Comparison of ENCODE assay signal across 16 mouse cellular contexts in the genomic region with DNA sequence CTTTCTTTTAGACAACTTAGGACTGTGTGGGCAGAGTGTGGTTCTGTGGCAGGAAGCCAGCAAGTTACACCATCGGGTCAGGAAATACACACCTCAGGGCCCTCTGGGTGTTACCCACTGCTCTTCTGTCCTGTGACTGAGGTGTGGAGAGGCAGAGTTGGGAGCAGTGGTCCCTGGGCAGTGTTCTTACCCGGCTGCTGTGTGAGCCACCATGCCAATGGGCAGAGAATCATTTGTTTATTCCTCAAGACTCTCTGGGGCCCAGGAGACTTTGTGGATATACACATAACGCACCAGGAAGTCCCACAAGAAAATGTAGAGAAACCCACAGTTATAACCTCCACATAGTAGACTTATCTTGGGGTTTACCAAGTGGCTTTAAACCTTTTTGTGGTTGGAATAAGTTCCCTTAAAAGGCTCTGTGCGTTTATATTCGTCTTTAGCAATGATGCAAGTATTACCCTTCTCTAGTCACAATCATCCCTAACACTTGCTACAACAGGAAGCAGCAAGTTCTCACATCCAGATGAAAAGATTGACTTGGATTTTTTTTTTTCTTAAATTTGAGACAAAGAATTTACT.
DNase-seq lines count a peak whose midpoint lies in the region; ATAC-seq lines count a peak whose summit lies in the region.
"Had no signal": no experiment of that assay in that cellular context is flagged by ENCODE, and none has a peak within 500 bp of the region (broad histone marks: within the 10 kb centered on the region; RNA-seq: fewer than 3 reads in every experiment).

No protein-coding gene starts in this region.

- 27% methylated on average over 5 of the region's 5 CpGs for WGBS in liver, embryonic 13.5 days (ENCODE audit: insufficient replicate concordance)
- WGBS in liver, embryonic 12.5 days (ENCODE audit: insufficient replicate concordance): 29% methylated on average over 5 of the region's 5 CpGs

- H3K4me3 ChIP-seq in liver, embryonic 13.5 days (replicated peaks): no peak overlapping the region
- H3K4me3 ChIP-seq in liver, embryonic 12.5 days: no peak overlapping the region
- H3K4me3 ChIP-seq: forebrain, embryonic 10.5 days; limb, embryonic 10.5 days; midbrain, embryonic 12.5 days had no signal

- no peaks in the 10 kb centered on the region for H3K36me3 ChIP-seq in liver, embryonic 13.5 days
- no peaks in the 10 kb centered on the region for H3K36me3 ChIP-seq in liver, embryonic 12.5 days
- H3K36me3 ChIP-seq: forebrain, embryonic 10.5 days; limb, embryonic 10.5 days; midbrain, embryonic 12.5 days had no signal

- DNase-seq in liver, embryonic 13.5 days: no peak
- peak; percentile 78 to 86 for DNase-seq in natural killer cell, adult 2 months (ENCODE audit: low spot score in 2 of 2)
- DNase-seq in thymus, postnatal 14 days: peak; percentile 59
- DNase-seq in gastrocnemius, postnatal 4 days (ENCODE audit: low spot score in 2 of 2): no peak
- no peak for DNase-seq in cerebellum, postnatal 36 days
- DNase-seq in embryo, embryonic 10 days (ENCODE audit: low spot score): no peak
- DNase-seq: embryo, embryonic 11 days; gastrocnemius, postnatal 25 days; heart, postnatal 36 days; kidney, postnatal 10 days; right cerebral cortex, postnatal 25 days had no signal

- peak overlapping the region; percentile 18; the same call in 1 of the 2 replicates for H3K27ac ChIP-seq in liver, embryonic 13.5 days
- H3K27ac ChIP-seq in liver, embryonic 12.5 days: no peak overlapping the region
- H3K27ac ChIP-seq: forebrain, embryonic 10.5 days; limb, embryonic 10.5 days; midbrain, embryonic 12.5 days had no signal

- no peaks in the 10 kb centered on the region for H3K4me1 ChIP-seq in liver, embryonic 13.5 days (replicated peaks)
- H3K4me1 ChIP-seq in liver, embryonic 12.5 days: peaks cover 7% of the 10 kb centered on the region; the same call in 1 of the 2 replicates
- H3K4me1 ChIP-seq: forebrain, embryonic 10.5 days; midbrain, embryonic 12.5 days had no signal

- H3K9ac ChIP-seq in liver, embryonic 13.5 days: no peak overlapping the region
- no peak overlapping the region for H3K9ac ChIP-seq in liver, embryonic 12.5 days
- H3K9ac ChIP-seq: midbrain, embryonic 12.5 days had no signal

- no peaks in the 10 kb centered on the region for H3K9me3 ChIP-seq in liver, embryonic 13.5 days (replicated peaks)
- no peaks in the 10 kb centered on the region for H3K9me3 ChIP-seq in liver, embryonic 12.5 days (replicated peaks)
- H3K9me3 ChIP-seq: forebrain, embryonic 10.5 days; limb, embryonic 10.5 days; midbrain, embryonic 12.5 days had no signal

- H3K4me2 ChIP-seq in liver, embryonic 13.5 days: no peak overlapping the region
- H3K4me2 ChIP-seq in liver, embryonic 12.5 days: no peak overlapping the region
- H3K4me2 ChIP-seq: midbrain, embryonic 12.5 days had no signal

- no peaks in the 10 kb centered on the region for H3K27me3 ChIP-seq in liver, embryonic 13.5 days
- H3K27me3 ChIP-seq in liver, embryonic 12.5 days (replicated peaks): no peaks in the 10 kb centered on the region
- H3K27me3 ChIP-seq: midbrain, embryonic 12.5 days had no signal

- no peak for ATAC-seq in liver, embryonic 13.5 days (ENCODE audit: low read depth)
- no peak for ATAC-seq in liver, embryonic 12.5 days
- ATAC-seq in hematopoietic stem cell, adult 5-6 weeks (replicated peaks in 1 of 2; ENCODE audit: insufficient read depth in 1 of 2, low FRiP score in 2 of 2, low TSS enrichment in 1 of 2, low read depth in 1 of 2, poor library complexity in 2 of 2, severe bottlenecking in 2 of 2): peak; percentile 85 to 87

Comparison
In these comparisons a context has a peak if more than half of its experiments do, and no peak if none do; other contexts are left out.
1. ATAC-seq: peak in hematopoietic stem cell, adult 5-6 weeks (2 of 2); none in liver, embryonic 13.5 days (single experiment) and liver, embryonic 12.5 days (single experiment).
2. DNase-seq: peak in natural killer cell, adult 2 months (2 of 2) and thymus, postnatal 14 days (single experiment); none in liver, embryonic 13.5 days (single experiment), gastrocnemius, postnatal 4 days (0 of 2), cerebellum, postnatal 36 days (0 of 2) and embryo, embryonic 10 days (single experiment).